12 mouse cellular contexts compared by ENCODE assay signal in genomic region chr5:111812581-111812980, GRCm38 (mm10).
DNase-seq lines count a peak whose midpoint lies in the region; ATAC-seq lines count a peak whose summit lies in the region.
"Had no signal": no experiment of that assay in that cellular context is flagged by ENCODE, and none has a peak within 500 bp of the region (broad histone marks: within the 10 kb centered on the region; RNA-seq: fewer than 3 reads in every experiment).

No protein-coding gene starts in this region.

- WGBS in heart, embryonic 12.5 days, result 36% methylated on average over 7 of the region's 7 CpGs
- WGBS in midbrain, embryonic 13.5 days, result 39% methylated on average over 7 of the region's 7 CpGs
- 39% methylated on average over 7 of the region's 7 CpGs for WGBS in midbrain, embryonic 15.5 days
- 35% methylated on average over 7 of the region's 7 CpGs for WGBS in hindbrain, embryonic 16.5 days

- peaks cover 11% of the 10 kb centered on the region for H3K27me3 ChIP-seq in heart, embryonic 12.5 days (replicated peaks)
- H3K27me3 ChIP-seq in midbrain, embryonic 13.5 days, result peaks cover 7% of the 10 kb centered on the region
- H3K27me3 ChIP-seq in midbrain, embryonic 15.5 days (replicated peaks), result no peaks in the 10 kb centered on the region
- H3K27me3 ChIP-seq in hindbrain, embryonic 16.5 days (replicated peaks; ENCODE audit: control insufficient read depth, insufficient read depth, low read length), result no peaks in the 10 kb centered on the region

- H3K9ac ChIP-seq in heart, embryonic 12.5 days, result no peak overlapping the region
- H3K9ac ChIP-seq in midbrain, embryonic 13.5 days (replicated peaks), result no peak overlapping the region
- H3K9ac ChIP-seq in midbrain, embryonic 15.5 days, result no peak overlapping the region
- no peak overlapping the region for H3K9ac ChIP-seq in hindbrain, embryonic 16.5 days (ENCODE audit: low read depth, low read length)

- no peak for ATAC-seq in heart, embryonic 12.5 days (ENCODE audit: insufficient number of reproducible peaks, low FRiP score)
- ATAC-seq in midbrain, embryonic 13.5 days, result 0 out of 2 replicates have a peak, but pooled peaks have one; percentile 30
- ATAC-seq in midbrain, embryonic 15.5 days (replicated peaks), result no peak; the same call in 1 of the 2 replicates
- ATAC-seq in hindbrain, embryonic 16.5 days, result peak; percentile 79; the same call in 1 of the 2 replicates
- ATAC-seq in frontal cortex, adult (ENCODE audit: low TSS enrichment), result no peak

- intact Hi-C loops in left cerebral cortex, postnatal 25 days (cut with DNase I), result no loop called here

- no peak overlapping the region for H3K4me2 ChIP-seq in heart, embryonic 12.5 days
- no peak overlapping the region for H3K4me2 ChIP-seq in midbrain, embryonic 13.5 days (replicated peaks)
- no peak overlapping the region for H3K4me2 ChIP-seq in midbrain, embryonic 15.5 days
- H3K4me2 ChIP-seq in hindbrain, embryonic 16.5 days (ENCODE audit: low read length), result no peak overlapping the region
- H3K4me2 ChIP-seq: liver, embryonic 11.5 days had no signal

- H3K9me3 ChIP-seq in heart, embryonic 12.5 days (replicated peaks), result no peaks in the 10 kb centered on the region
- H3K9me3 ChIP-seq in midbrain, embryonic 13.5 days, result no peaks in the 10 kb centered on the region
- H3K9me3 ChIP-seq in midbrain, embryonic 15.5 days, result no peaks in the 10 kb centered on the region
- no peaks in the 10 kb centered on the region for H3K9me3 ChIP-seq in hindbrain, embryonic 16.5 days (ENCODE audit: control insufficient read depth, low read length)

- no peak overlapping the region for H3K4me3 ChIP-seq in heart, embryonic 12.5 days
- no peak overlapping the region for H3K4me3 ChIP-seq in midbrain, embryonic 13.5 days (replicated peaks)
- H3K4me3 ChIP-seq in midbrain, embryonic 15.5 days, result no peak overlapping the region
- no peak overlapping the region for H3K4me3 ChIP-seq in hindbrain, embryonic 16.5 days (ENCODE audit: low read length)

- no peak overlapping the region for H3K27ac ChIP-seq in heart, embryonic 12.5 days (ENCODE audit: poor library complexity, severe bottlenecking)
- no peak overlapping the region for H3K27ac ChIP-seq in midbrain, embryonic 13.5 days
- no peak overlapping the region for H3K27ac ChIP-seq in midbrain, embryonic 15.5 days
- no peak overlapping the region for H3K27ac ChIP-seq in hindbrain, embryonic 16.5 days (ENCODE audit: low read depth, low read length)

- H3K4me1 ChIP-seq in heart, embryonic 12.5 days (replicated peaks), result peaks cover 6% of the 10 kb centered on the region
- peaks cover 13% of the 10 kb centered on the region for H3K4me1 ChIP-seq in midbrain, embryonic 13.5 days (replicated peaks)
- no peaks in the 10 kb centered on the region for H3K4me1 ChIP-seq in midbrain, embryonic 15.5 days
- H3K4me1 ChIP-seq in hindbrain, embryonic 16.5 days (ENCODE audit: control insufficient read depth, insufficient read depth, low read depth, low read length), result peaks cover 7% of the 10 kb centered on the region

- H3K36me3 ChIP-seq in heart, embryonic 12.5 days, result no peaks in the 10 kb centered on the region
- no peaks in the 10 kb centered on the region for H3K36me3 ChIP-seq in midbrain, embryonic 13.5 days
- H3K36me3 ChIP-seq in midbrain, embryonic 15.5 days (replicated peaks), result no peaks in the 10 kb centered on the region
- H3K36me3 ChIP-seq in hindbrain, embryonic 16.5 days (ENCODE audit: control insufficient read depth, insufficient read depth, low read length), result no peaks in the 10 kb centered on the region

- peak; percentile 35 to 67 for DNase-seq in heart, adult 18-20 months
- DNase-seq in skeletal muscle tissue, adult 2 months (ENCODE audit: low read depth, low spot score), result peak; percentile 62
- no peak for DNase-seq in left cerebral cortex, postnatal 25 days (ENCODE audit: low spot score in 2 of 2)
- DNase-seq: adrenal gland, adult 8-10 months; cerebellum, adult 18-20 months; kidney, postnatal 36 days had no signal

Comparison
In these comparisons a context has a peak if more than half of its experiments do, and no peak if none do; other contexts are left out.
1. ATAC-seq: peak in midbrain, embryonic 13.5 days (single experiment) and hindbrain, embryonic 16.5 days (single experiment); none in heart, embryonic 12.5 days (single experiment), midbrain, embryonic 15.5 days (single experiment) and frontal cortex, adult (single experiment).
2. DNase-seq: peak in heart, adult 18-20 months (2 of 2) and skeletal muscle tissue, adult 2 months (single experiment); none in left cerebral cortex, postnatal 25 days (0 of 2).